Mouse (Mus musculus) cerebellum, adult 2 months (tissue): Measurements from ENCODE around the gene Uqcr10.

ENCODE experiments used
- CTCF ChIP-seq: fragments of 200-500 bp; IDR thresholded peaks from 2 replicates; pipeline ENCODE4 v1.5.1; 2011; ENCODE audit warnings: low read depth, mild to moderate bottlenecking, control low read depth, low read length, moderate library complexity, borderline replicate concordance; ENCODE audit not compliant: insufficient read depth
- POLR2A ChIP-seq: fragments of 200-500 bp; IDR thresholded peaks from 2 replicates; pipeline ENCODE4 v1.6.1; 2011; ENCODE audit warnings: low read length, control low read depth, borderline replicate concordance; ENCODE audit not compliant: insufficient read depth

- TF ChIP-seq POLR2A (no peak), CTCF (no peak)
These were observed 24.0 kb downstream of the Uqcr10 start for GRCm38 (mm10) chr11:4680126-4680525.
